Mouse (Mus musculus) lung, postnatal 36 days (tissue): ENCODE results near the gene Psma5.

Source experiments
- DNase-seq: peaks from one replicate; pipeline ENCODE4 v3.0.0; 2022; ENCODE audit warnings: mixed read lengths

The Psma5 gene

DNA sequence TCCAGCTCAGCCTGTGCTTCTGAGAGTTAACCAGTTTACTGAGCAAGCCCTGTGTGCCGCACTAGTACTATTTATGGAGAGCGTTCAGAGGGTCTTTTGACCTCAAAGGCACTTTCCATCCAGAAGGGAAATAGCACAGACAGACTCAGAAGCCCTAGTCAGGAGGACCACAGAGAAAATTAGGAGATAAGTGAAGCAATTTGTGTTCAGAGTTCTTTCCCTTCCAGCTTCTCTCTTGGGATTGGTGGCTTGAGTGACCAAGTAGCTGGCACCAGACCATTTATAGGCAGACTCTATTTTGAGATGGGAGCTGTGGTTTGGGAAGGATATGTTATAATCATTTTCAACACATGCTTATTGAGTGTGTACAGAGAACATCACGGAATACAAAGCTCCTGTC lies 49.7 kb downstream of the Psma5 start:
- DNase-seq, result no peak

- DNase-seq, result no peak
Observed at GRCm38 (mm10) chr3:108307485-108307884, 50.8 kb downstream of the Psma5 start.

DNA sequence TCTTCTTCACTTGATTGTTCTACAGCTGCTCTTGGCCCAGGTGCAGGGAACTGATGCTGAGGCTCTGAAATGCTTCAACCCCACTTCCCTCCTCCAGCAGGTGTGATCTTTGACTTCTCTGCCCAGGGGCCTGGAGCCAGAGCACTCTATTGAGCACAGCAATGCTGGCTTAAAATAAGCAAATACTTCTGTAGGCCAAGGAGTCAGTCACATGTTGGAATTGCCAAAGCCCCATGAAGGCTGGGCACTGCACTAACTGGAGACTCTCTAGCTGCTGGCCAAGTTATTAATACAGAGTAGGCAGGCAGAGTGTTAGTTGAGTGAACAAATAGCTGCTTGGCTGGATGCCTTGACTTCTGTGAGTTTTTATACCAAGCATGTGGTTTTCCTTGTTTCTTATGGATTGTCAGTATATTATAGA lies 54.2 kb downstream of the Psma5 start:
- DNase-seq, result peak; percentile 83

DNA sequence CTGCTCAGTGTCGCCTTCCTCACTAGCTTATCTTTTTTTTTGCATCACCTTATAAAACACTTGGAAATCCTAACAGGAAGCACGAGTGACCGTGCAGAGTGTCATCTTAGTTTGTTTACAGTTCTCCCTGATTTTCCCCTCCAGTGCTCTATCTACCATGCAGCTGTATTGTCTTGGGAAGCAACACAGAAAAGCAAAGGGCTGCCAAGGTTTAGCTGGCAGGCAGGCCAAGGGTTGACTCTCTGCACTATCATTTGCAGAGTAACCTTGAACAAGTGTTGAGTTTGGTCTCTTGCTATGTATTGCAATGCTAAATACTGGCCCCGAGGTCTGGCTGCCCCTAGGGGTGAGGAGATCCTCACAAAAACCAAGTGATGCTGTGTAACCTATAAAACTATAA lies 55.0 kb downstream of the Psma5 start:
- DNase-seq, result no peak

- DNase-seq, result no peak
Observed at GRCm38 (mm10) chr3:108312414-108312813, 55.7 kb downstream of the Psma5 start.

GRCm38 (mm10) chr3:108313138-108313537 lies 56.4 kb downstream of the Psma5 start:
- no peak for DNase-seq

GRCm38 (mm10) chr3:108314038-108314675 lies 57.4 kb downstream of the Psma5 start:
- DNase-seq, result peak; percentile 62

DNA sequence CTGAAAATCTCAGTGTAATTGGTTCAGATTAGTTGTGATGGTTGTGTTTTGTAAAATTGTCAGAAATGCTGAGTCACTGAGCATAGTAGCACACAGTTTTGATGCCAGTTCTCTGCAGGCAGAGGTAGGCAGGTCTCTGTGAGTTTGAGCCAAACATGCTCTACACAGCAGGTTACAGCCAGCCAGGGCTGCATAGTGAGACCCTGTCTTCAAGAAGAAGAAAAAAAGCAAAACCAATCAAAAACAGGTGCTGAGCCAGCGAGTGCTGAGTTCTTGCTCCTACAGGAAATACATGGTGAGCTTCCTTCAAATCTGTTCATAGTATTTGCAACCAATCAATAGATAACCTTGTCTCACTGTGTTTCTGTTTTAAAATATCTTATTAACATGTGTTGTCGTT lies 61.8 kb downstream of the Psma5 start:
- DNase-seq, result no peak

- DNase-seq, result no peak
Observed at GRCm38 (mm10) chr3:108321671-108322070, 64.9 kb downstream of the Psma5 start.

GRCm38 (mm10) chr3:108322136-108322535 lies 65.4 kb downstream of the Psma5 start:
- no peak for DNase-seq

GRCm38 (mm10) chr3:108322962-108323361 lies 66.2 kb downstream of the Psma5 start:
- peak; percentile 64 for DNase-seq

DNA sequence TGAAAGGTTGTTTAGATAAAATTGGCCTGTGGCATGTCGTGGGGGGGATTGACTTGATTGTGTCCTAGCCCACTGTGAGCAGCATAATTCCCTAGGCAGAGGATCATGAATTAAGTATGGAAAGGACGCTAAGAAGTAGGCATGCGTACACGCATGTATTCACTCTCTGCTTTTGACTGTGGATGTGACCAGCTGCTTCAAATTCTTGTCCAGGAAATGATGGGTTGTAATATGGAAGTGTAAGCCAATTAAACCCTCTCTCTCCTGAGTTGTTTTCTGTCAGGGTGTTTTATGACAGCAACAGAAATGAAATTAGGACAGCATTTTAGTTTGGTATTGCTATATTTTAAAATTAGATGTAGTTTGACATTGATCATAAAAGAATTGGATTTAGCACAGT lies 68.1 kb downstream of the Psma5 start:
- DNase-seq, result no peak

DNA sequence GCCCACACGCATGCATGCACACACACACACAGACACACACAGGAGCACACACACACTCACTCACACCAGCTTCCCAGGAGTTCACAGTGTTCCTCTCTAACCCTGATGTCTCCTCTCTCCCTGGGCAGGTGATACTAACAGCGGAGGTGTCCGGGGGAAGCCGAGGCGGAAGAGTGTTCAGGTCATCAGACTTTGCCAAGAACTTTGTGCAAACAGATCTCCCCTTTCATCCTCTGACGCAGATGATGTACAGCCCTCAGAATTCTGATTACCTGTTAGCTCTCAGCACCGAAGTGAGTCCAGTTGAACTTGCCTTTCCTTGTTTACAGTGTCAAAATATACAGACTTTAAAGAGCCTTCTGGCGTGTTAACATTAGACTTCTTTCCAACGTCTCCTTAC lies 68.8 kb downstream of the Psma5 start:
- DNase-seq, result no peak

- peak; percentile 66 for DNase-seq
Observed at GRCm38 (mm10) chr3:108327275-108327674, 70.5 kb downstream of the Psma5 start.

- peak; percentile 70 for DNase-seq
Observed at GRCm38 (mm10) chr3:108327916-108328315, 71.2 kb downstream of the Psma5 start.

GRCm38 (mm10) chr3:108328441-108328841 lies 71.7 kb downstream of the Psma5 start:
- peak; percentile 88 for DNase-seq
